Mouse (Mus musculus) myocyte (in vitro differentiated cells): Measurements from ENCODE around the gene Fam214b. TPM values are rescaled to one million over a fixed set of nuclear protein-coding genes. Genes with fewer than 3 reads are reported as not detected.
"Not testable (repeated sequence)": the region's sequence is repeated elsewhere in the genome, so short reads cannot be mapped to it uniquely, and the experiment has no call there.

Experiments
- H3K27me3 ChIP-seq: one replicate; pipeline ENCODE4 v1.6.1; 2011; ENCODE audit not compliant: control insufficient read depth, insufficient read depth, insufficient read length
- H3K36me3 ChIP-seq: one replicate; pipeline ENCODE4 v1.6.1; 2011; ENCODE audit not compliant: control insufficient read depth, insufficient read depth
- H3K4me2 ChIP-seq: one replicate; pipeline ENCODE4 v1.6.1; 2011; ENCODE audit warnings: low read depth, control low read depth
- H3K4me3 ChIP-seq: one replicate; pipeline ENCODE4 v1.5.1; 2011; ENCODE audit warnings: mild to moderate bottlenecking, control low read depth, moderate library complexity
- H3K79me2 ChIP-seq: one replicate; pipeline ENCODE4 v1.6.1; 2011; ENCODE audit not compliant: control insufficient read depth, insufficient read depth
- H3ac ChIP-seq: one replicate; pipeline ENCODE4 v1.6.1; 2011; ENCODE audit not compliant: control insufficient read depth, insufficient read length
- CEBPB ChIP-seq: IDR thresholded peaks from 2 replicates; pipeline ENCODE4 v1.6.1; 2011; ENCODE audit warnings: mild to moderate bottlenecking, moderate library complexity; ENCODE audit not compliant: poor library complexity, insufficient read depth, severe bottlenecking
- E2F4 ChIP-seq: IDR thresholded peaks from one replicate; pipeline ENCODE4 v1.6.1; 2011; ENCODE audit warnings: mild to moderate bottlenecking, control low read depth, moderate library complexity; ENCODE audit not compliant: insufficient read depth
- MAX ChIP-seq: IDR thresholded peaks from one replicate; pipeline ENCODE4 v1.6.1; 2011; ENCODE audit warnings: low read depth, mild to moderate bottlenecking, control low read depth
- MYOD1 ChIP-seq, 3 experiments: IDR thresholded peaks; one replicate each; pipeline ENCODE4 v1.6.1; 2011; ENCODE audit warnings: control low read depth in 2 of 3, low read depth in 2 of 3, mild to moderate bottlenecking in 2 of 3, moderate library complexity in 1 of 3; ENCODE audit not compliant: insufficient read length in 2 of 3, control insufficient read depth in 1 of 3
- MYOG ChIP-seq, 3 experiments: IDR thresholded peaks; one replicate each; pipeline ENCODE4 v1.6.1; 2011; ENCODE audit warnings: control low read depth in 2 of 3, low read depth in 2 of 3, mild to moderate bottlenecking in 2 of 3; ENCODE audit not compliant: insufficient read length in 2 of 3, control insufficient read depth in 1 of 3, insufficient read depth in 1 of 3
- POLR2A ChIP-seq: IDR thresholded peaks from one replicate; pipeline ENCODE4 v1.6.1; 2011; ENCODE audit warnings: low read depth, mild to moderate bottlenecking, control low read depth, moderate library complexity; ENCODE audit not compliant: insufficient read length
- POLR2AphosphoS2 ChIP-seq: IDR thresholded peaks from one replicate; pipeline ENCODE4 v1.6.1; 2011; ENCODE audit warnings: low read depth, control low read depth; ENCODE audit not compliant: insufficient read length
- REST ChIP-seq: IDR thresholded peaks from one replicate; pipeline ENCODE4 v1.6.1; 2011; ENCODE audit warnings: mild to moderate bottlenecking, control low read depth, moderate library complexity; ENCODE audit not compliant: insufficient read depth, insufficient read length
- SRF ChIP-seq: IDR thresholded peaks from one replicate; pipeline ENCODE4 v1.6.1; 2011; ENCODE audit warnings: low read depth; ENCODE audit not compliant: control insufficient read depth, insufficient read length
- TCF12 ChIP-seq: IDR thresholded peaks from one replicate; pipeline ENCODE4 v1.6.1; 2011; ENCODE audit warnings: mild to moderate bottlenecking, control low read depth; ENCODE audit not compliant: poor library complexity, insufficient read depth, severe bottlenecking
- TCF3 ChIP-seq: IDR thresholded peaks from one replicate; pipeline ENCODE4 v1.6.1; 2011; ENCODE audit warnings: low read depth, control low read depth; ENCODE audit not compliant: insufficient read length
- USF1 ChIP-seq: IDR thresholded peaks from one replicate; pipeline ENCODE4 v1.6.1; 2011; ENCODE audit warnings: low read depth, mild to moderate bottlenecking, control low read depth, moderate library complexity
- polyA plus RNA-seq: library from polyadenylated mRNA; unstranded; fragments of >200 nt; fragmentation: generic; extraction: Trizol; gene quantifications from one replicate; pipeline ENCODE4 v1.2.1, GENCODE M21; 2012; ENCODE audit warnings: missing spikeins

Fam214b gene
- polyA plus RNA-seq, 1 experiment = 35.3 TPM

DNA sequence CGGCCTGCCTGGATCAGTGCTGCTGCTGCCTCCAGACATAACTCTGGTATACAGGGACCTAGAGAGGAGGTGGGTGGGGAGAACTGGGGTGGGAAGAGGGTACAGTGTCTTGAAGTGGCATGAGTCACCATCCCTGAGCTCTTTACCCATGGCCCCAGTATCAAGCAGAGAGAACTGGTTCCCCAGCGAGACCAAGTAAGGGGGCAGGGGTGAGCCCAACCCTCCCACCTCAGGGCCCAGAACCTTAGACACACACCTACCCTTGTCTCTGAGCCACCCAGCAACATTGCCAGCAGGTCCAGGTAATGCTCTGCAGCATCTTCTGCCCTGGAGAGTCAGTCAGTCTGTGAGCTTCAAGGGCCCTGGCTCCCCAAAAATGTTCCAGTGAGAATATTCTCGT, 41.1 kb downstream of the Fam214b start:
- H3K4me2 ChIP-seq = no peak overlapping the region
- TF ChIP-seq MAX (no peak), MYOD1 (IDR thresholded peaks at IDR 0.05; ENCODE audit: control insufficient read depth in 1 of 3, insufficient read length in 2 of 3, low read depth in 2 of 3) (no peak), REST (no peak), SRF (no peak), POLR2A (no peak), TCF12 (no peak), E2F4 (no peak), MYOG (IDR thresholded peaks at IDR 0.05; ENCODE audit: control insufficient read depth in 1 of 3, insufficient read depth in 1 of 3, insufficient read length in 2 of 3, low read depth in 2 of 3) (no peak), POLR2AphosphoS2 (no peak), TCF3 (no peak), CEBPB (no peak), USF1 (no peak)
- no peaks in the 10 kb centered on the region for H3K27me3 ChIP-seq
- H3K4me3 ChIP-seq = no peak overlapping the region
- no peak overlapping the region for H3ac ChIP-seq
- H3K79me2 ChIP-seq = no peaks in the 10 kb centered on the region
- no peaks in the 10 kb centered on the region for H3K36me3 ChIP-seq

DNA sequence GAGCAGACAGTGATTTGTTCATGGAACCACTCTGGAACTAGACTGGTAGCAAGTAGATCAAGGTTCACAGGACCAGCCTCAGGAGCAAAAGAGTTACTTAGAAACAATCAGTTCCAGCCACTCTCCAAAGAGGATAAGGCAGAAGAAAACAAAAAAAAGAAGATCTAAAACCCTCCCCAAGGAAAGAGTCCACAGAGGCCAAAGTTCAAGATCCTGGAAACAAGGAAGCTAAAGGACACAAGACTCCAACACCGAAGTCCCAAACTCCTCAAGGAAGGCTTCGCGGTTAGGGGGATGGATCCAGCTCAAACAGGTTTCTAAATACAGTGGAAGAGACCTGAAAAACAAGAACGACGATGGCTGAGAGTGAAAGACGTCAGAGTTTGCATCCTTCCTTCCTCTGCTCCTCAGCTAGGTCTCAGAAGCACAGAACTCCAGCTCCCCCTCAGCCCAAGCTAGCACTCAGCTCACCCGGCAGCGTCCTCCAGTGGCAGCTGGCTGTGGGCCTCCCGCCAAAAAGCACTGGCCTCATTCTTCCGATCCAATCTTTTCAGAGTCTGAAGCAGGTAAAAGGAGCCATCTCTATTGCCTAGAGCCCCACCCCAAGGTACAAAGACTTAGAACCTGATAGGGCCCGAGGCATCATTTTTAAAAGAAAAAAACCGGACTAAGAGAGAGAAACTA, 43.1 kb downstream of the Fam214b start:
- Histone ChIP-seq H3K27me3 (no peaks in the 10 kb centered on the region), H3K36me3 (no peaks in the 10 kb centered on the region), H3K79me2 (peaks cover 20% of the 10 kb centered on the region), H3ac (no peak overlapping the region), H3K4me3 (no peak overlapping the region), H3K4me2 (no peak overlapping the region)
- TF ChIP-seq E2F4 (no peak), MYOG (IDR thresholded peaks at IDR 0.05; ENCODE audit: control insufficient read depth in 1 of 3, insufficient read depth in 1 of 3, insufficient read length in 2 of 3, low read depth in 2 of 3) (no peak), USF1 (no peak), POLR2A (no peak), SRF (no peak), TCF3 (no peak), CEBPB (no peak), POLR2AphosphoS2 (no peak), MAX (no peak), MYOD1 (IDR thresholded peaks at IDR 0.05; ENCODE audit: control insufficient read depth in 1 of 3, insufficient read length in 2 of 3, low read depth in 2 of 3) (no peak), REST (no peak), TCF12 (no peak)

DNA sequence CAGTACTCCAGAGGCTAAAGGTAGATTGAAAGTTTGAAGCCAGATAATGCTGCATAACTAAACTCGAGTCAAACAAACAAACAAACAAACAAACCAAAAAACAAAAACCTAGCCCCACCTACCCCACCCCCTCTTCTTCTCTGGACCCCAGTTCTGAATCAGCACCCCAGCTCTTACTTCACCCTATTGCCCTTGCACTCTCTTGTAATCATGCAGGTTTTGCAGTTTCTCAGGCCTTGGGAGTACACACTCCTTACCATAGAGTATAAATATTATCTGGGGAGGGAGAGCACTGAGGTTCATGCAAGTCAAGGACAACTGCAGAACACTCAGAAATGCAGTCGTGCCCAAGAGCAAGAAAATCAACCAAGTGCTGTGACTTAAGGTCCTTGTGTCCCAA, 44.7 kb downstream of the Fam214b start:
- peaks cover 36% of the 10 kb centered on the region for H3K79me2 ChIP-seq
- H3K4me3 ChIP-seq = no peak overlapping the region
- H3K4me2 ChIP-seq = no peak overlapping the region
- no peaks in the 10 kb centered on the region for H3K27me3 ChIP-seq
- peaks cover 7% of the 10 kb centered on the region for H3K36me3 ChIP-seq
- no peak overlapping the region for H3ac ChIP-seq
- TF ChIP-seq MYOD1 (IDR thresholded peaks at IDR 0.05; ENCODE audit: control insufficient read depth in 1 of 3, insufficient read length in 2 of 3, low read depth in 2 of 3) = no peak
- TF ChIP-seq MAX = no peak
- no peak for TF ChIP-seq REST
- TF ChIP-seq TCF12 = no peak
- TF ChIP-seq POLR2A = no peak
- no peak for TF ChIP-seq POLR2AphosphoS2

DNA sequence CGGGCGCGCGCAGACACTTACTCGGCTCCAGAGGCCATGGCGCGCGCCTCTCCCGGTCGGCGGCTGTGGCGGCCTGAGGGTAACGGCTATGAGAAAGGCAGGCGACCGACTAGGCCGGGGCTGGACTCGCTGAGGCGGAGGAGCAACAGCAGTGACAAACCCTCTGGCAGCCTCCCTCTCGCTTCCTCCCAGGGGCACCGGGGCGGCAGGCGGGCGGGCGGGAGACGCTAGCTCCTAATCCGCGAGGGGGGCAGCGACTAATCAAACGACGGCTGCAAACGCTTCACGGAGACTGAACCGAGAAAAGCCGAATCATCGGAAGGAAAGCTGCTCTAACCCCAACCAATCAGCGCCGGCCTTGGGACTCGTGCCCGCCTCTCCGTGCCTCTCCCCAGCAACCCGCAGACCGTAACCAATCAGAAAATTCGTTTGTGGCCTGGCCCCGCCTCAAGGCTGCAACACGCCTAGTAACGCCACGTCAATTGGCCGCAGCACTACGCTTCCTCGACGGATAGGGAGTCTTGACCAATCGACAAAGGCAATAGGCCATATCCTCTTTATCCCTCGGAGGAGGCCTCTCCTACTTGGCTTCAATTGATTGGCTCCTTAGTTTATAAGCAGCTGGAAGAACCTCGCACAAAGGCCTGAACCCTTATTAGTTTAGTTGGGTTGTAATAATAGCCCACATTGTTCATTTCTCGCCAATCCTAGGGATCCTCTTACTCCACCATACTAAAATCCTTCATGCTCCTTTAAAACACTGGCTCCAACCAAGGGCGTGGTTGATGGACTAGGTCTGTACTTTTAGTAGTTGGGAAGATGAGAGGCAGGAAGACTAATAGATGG, 45.7 kb downstream of the Fam214b start, which contains the start of gene Vcp:
TSS of gene Vcp (minus strand) at position 367 of the 846 bp plus-strand sequence.
- not testable (repeated sequence) for H3K27me3 ChIP-seq
- Histone ChIP-seq H3ac (peak within 1 kb of the TSS; percentile 25), H3K4me2 (peak within 1 kb of the TSS; percentile 81), H3K79me2 (peaks cover 43% of the 10 kb centered on the region), H3K4me3 (peak within 1 kb of the TSS; percentile 43), H3K36me3 (peaks cover 13% of the 10 kb centered on the region)
- peak; percentile 24 for TF ChIP-seq POLR2A

DNA sequence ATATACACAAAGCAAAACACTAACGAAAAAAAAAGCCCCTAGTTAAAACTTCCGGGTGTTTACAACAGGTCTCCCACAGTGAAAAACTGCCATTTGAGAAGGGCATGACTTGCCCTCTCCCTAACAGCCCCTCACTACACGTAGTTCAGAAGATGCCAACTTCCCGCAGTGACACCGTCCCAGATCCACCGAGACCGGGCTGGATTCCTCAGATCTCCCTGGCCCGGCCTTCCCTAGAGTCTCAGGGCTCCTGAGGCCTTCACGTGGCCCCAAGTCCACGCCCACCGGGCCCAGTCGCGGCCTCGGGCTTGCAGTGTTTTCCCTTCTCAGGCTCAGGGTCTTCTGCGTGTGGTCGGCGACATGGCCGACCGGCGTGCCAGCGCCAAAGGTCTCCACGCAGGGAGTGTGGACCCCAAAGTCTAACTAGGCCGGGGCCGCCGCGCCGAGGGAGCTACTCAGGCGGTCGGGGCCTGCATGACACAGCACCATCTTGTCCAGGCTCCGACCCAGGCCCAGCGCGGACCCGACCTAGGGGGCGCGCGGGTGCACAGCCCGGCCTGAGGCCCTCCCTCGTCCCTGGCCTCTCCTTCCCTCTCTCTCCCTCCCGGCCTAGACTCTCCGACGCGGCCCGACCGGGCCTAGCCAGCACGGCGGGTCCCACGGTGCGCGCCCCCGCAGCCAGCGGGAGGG, 46.4 kb downstream of the Fam214b start:
- Histone ChIP-seq H3K4me3 (peak overlapping the region; percentile 43), H3K36me3 (peaks cover 21% of the 10 kb centered on the region), H3ac (peak overlapping the region; percentile 25), H3K79me2 (peaks cover 51% of the 10 kb centered on the region), H3K27me3 (no peaks in the 10 kb centered on the region), H3K4me2 (peak overlapping the region; percentile 76)
- peak; percentile 71 for TF ChIP-seq POLR2A
- no peak for TF ChIP-seq REST
- TF ChIP-seq MAX = peak; percentile 23
- peak; percentile 87 for TF ChIP-seq USF1
